Mouse (Mus musculus): ENCODE results near the gene Tas2r135. TPM values are rescaled to one million over a fixed set of nuclear protein-coding genes. Genes with fewer than 3 reads are reported as not detected.
A peak's percentile ranks its signal among the peaks of the same experiment; 100 is the strongest.

The Tas2r135 gene
- total and polyA plus RNA-seq, 3 experiments, result not detected

DNA sequence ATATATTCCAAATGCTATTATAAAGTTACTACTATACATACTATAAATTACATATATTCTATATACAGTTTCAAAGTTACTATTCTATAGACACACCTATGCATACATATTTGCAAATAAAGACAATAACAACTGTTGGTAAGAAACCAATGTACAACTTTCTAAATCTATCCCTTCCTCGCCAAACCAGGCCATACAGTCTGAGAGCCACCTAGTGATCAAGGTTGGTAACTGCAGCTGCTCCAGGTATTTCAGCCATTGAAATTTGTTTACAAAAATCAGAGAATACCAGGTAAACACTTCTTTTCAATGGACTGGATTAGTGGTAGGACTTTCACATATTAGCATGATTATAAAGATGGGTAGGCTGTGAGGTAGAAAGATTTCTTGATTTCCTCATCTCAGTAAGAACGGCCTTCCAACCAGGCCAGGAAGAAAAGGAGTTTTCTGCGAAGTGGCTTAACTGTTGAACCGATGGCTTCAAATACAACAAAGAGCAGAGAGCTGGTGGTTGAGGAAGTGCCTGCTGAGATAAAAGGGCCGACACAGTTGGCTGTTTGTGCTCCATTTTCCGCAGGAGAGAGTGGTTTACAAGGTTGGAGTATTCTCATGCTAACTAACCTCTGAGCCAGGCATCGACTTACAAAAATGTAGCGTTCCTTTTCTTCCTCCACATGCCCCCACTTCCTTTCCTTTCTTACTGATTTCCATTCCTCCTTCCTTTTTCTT, 24.7 kb upstream of the Tas2r135 start:
- peak; percentile 84 for TF ChIP-seq RAD21 (IDR thresholded peaks at IDR 0.05; ENCODE audit: low read depth, low read length)
- TF ChIP-seq ZC3H11A (IDR thresholded peaks at IDR 0.05; ENCODE audit: low read depth, low read length), result peak; percentile 72
- no peak for TF ChIP-seq E2F4 (IDR thresholded peaks at IDR 0.05; ENCODE audit: borderline replicate concordance, low read depth, low read length)
- TF ChIP-seq ZKSCAN1 (IDR thresholded peaks at IDR 0.05; ENCODE audit: low read depth, low read length), result no peak
- TF ChIP-seq MAFK (IDR thresholded peaks at IDR 0.05; ENCODE audit: borderline replicate concordance, low read depth, low read length), result no peak
- TF ChIP-seq CHD1 (IDR thresholded peaks at IDR 0.05; ENCODE audit: low read depth, low read length), result no peak
- no peak for TF ChIP-seq JUND (IDR thresholded peaks at IDR 0.05; ENCODE audit: low read depth, low read length)
- TF ChIP-seq MAZ (IDR thresholded peaks at IDR 0.05; ENCODE audit: low read depth, low read length), result no peak
- peak; percentile 95 for TF ChIP-seq SMC3 (IDR thresholded peaks at IDR 0.05; ENCODE audit: low read depth, low read length)
- no peak for TF ChIP-seq TBP (IDR thresholded peaks at IDR 0.05; ENCODE audit: low read depth, low read length)
- TF ChIP-seq CTCF (IDR thresholded peaks at IDR 0.05 in 2 of 3, conservative IDR thresholded peaks at IDR 0.05 in 1 of 3; ENCODE audit: control insufficient read depth in 1 of 3, insufficient read depth in 1 of 3, low read depth in 2 of 3, low read length in 3 of 3, poor library complexity in 1 of 3, severe bottlenecking in 1 of 3), result peak; percentile 63 to 91 (median 88)
- TF ChIP-seq TAL1 (IDR thresholded peaks at IDR 0.05; ENCODE audit: low read length), result no peak
- TF ChIP-seq UBTF (IDR thresholded peaks at IDR 0.05; ENCODE audit: borderline replicate concordance, insufficient read depth, low read depth, low read length), result no peak
- TF ChIP-seq SIN3A (IDR thresholded peaks at IDR 0.05; ENCODE audit: low read length), result no peak
- Histone ChIP-seq H3K27ac (ENCODE audit: control insufficient read depth, low read depth, low read length) (no peak overlapping the region), H3K4me1 (ENCODE audit: control insufficient read depth in 1 of 2, insufficient read depth in 2 of 2, low read length in 2 of 2) (no peaks in the 10 kb centered on the region), H3K79me2 (ENCODE audit: control insufficient read depth, insufficient read depth, low read length, poor library complexity) (no peaks in the 10 kb centered on the region), H3K4me3 (ENCODE audit: control insufficient read depth in 1 of 2, insufficient read depth in 1 of 2, low read depth in 2 of 2, low read length in 2 of 2) (no peak overlapping the region), H3K9ac (ENCODE audit: control insufficient read depth, low read depth, low read length, poor library complexity, severe bottlenecking) (no peak overlapping the region), H3K9me3 (replicated peaks; ENCODE audit: insufficient read depth, low read length) (no peaks in the 10 kb centered on the region), H3K27me3 (ENCODE audit: control insufficient read depth in 1 of 2, insufficient read depth in 2 of 2, low read length in 2 of 2) (peaks cover 4 to 8% of the 10 kb centered on the region in 2 experiments), H3K36me3 (ENCODE audit: control insufficient read depth in 1 of 2, insufficient read depth in 2 of 2, low read length in 2 of 2) (no peaks in the 10 kb centered on the region)
- DNase-seq (ENCODE audit: low read depth, low spot score), result peak; percentile 48

DNA sequence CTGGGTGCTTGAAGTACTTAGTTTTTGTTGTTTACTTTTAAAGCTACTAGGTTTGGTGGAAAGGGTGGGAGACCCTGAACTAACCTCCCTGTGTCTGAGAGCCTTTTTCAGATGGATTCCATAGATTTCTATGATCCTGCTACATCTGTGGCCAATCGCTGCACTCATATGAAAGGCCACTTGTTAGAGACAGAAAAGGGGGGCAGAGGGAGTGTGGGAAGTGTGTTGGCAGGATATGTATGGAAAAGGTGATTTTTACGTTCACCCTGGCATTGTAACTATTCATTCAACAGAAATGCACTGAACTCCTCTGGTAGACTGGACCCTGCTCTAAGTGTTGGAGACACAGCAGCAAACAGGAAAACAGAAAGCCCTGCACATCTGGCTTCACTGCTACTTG, 24.0 kb upstream of the Tas2r135 start:
- Histone ChIP-seq H3K9me3 (replicated peaks; ENCODE audit: insufficient read depth, low read length) (no peaks in the 10 kb centered on the region), H3K4me1 (ENCODE audit: control insufficient read depth in 1 of 2, insufficient read depth in 2 of 2, low read length in 2 of 2) (no peaks in the 10 kb centered on the region), H3K27ac (ENCODE audit: control insufficient read depth, low read depth, low read length) (no peak overlapping the region), H3K9ac (ENCODE audit: control insufficient read depth, low read depth, low read length, poor library complexity, severe bottlenecking) (no peak overlapping the region), H3K36me3 (ENCODE audit: control insufficient read depth in 1 of 2, insufficient read depth in 2 of 2, low read length in 2 of 2) (no peaks in the 10 kb centered on the region), H3K27me3 (ENCODE audit: control insufficient read depth in 1 of 2, insufficient read depth in 2 of 2, low read length in 2 of 2) (peaks cover 4 to 8% of the 10 kb centered on the region in 2 experiments), H3K79me2 (ENCODE audit: control insufficient read depth, insufficient read depth, low read length, poor library complexity) (no peaks in the 10 kb centered on the region), H3K4me3 (ENCODE audit: control insufficient read depth in 1 of 2, insufficient read depth in 1 of 2, low read depth in 2 of 2, low read length in 2 of 2) (no peak overlapping the region)
- no peak for TF ChIP-seq POLR2AphosphoS5 (IDR thresholded peaks at IDR 0.05; ENCODE audit: borderline replicate concordance, low read depth, low read length)
- TF ChIP-seq RCOR1 (IDR thresholded peaks at IDR 0.05; ENCODE audit: low read depth, low read length), result no peak
- no peak for TF ChIP-seq NRF1 (IDR thresholded peaks at IDR 0.05; ENCODE audit: insufficient read depth, low read depth, low read length, poor library complexity, severe bottlenecking)
- no peak for TF ChIP-seq EP300 (IDR thresholded peaks at IDR 0.05; ENCODE audit: low read depth in 1 of 2, low read length in 2 of 2)
- no peak for DNase-seq (ENCODE audit: low read depth, low spot score)
